Mouse (Mus musculus): ENCODE results near the gene Gm10643.

Gene Gm10643

GRCm38 (mm10) chr8:84065037-84065436 is at the start of gene Gm10643:
Gm10643 (minus strand) TSS chr8:84065137.
- DNase-seq (ENCODE audit: low spot score) = no peak

- DNase-seq (ENCODE audit: low spot score) = no peak
These were observed 41.5 kb upstream of the Gm10643 start for GRCm38 (mm10) chr8:84106216-84107040.

- DNase-seq (ENCODE audit: low spot score) = no peak
These were observed 40.7 kb upstream of the Gm10643 start for GRCm38 (mm10) chr8:84105676-84106075.

- peak; percentile 99 for DNase-seq (ENCODE audit: low spot score)
These were observed 40.0 kb upstream of the Gm10643 start, which contains the start of gene Dcaf15 for GRCm38 (mm10) chr8:84104697-84105609. Dcaf15 (minus strand) TSS chr8:84104768.

GRCm38 (mm10) chr8:84104221-84104620 is 39.3 kb upstream of the Gm10643 start:
- peak; percentile 81 for DNase-seq (ENCODE audit: low spot score)

DNA sequence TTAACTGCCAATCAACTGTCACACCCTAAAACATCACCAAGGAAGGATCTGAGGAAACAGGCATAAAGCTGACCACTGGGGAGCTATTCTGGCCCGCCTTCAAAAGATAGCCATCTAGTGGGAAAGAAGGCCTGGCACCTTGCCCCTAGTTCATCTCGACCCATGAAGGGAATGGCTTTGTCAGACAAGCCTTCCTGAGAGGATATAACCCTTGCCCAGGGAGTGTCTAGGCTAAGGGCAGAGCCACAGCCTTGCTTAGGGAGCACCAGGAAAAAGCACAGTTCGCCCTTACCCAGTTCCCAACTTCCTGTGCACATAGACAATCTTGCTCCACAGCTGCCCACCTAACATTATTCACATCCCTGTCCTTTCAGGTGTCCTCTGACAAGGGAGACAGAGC is 38.7 kb upstream of the Gm10643 start:
- no peak for DNase-seq (ENCODE audit: low spot score)

DNA sequence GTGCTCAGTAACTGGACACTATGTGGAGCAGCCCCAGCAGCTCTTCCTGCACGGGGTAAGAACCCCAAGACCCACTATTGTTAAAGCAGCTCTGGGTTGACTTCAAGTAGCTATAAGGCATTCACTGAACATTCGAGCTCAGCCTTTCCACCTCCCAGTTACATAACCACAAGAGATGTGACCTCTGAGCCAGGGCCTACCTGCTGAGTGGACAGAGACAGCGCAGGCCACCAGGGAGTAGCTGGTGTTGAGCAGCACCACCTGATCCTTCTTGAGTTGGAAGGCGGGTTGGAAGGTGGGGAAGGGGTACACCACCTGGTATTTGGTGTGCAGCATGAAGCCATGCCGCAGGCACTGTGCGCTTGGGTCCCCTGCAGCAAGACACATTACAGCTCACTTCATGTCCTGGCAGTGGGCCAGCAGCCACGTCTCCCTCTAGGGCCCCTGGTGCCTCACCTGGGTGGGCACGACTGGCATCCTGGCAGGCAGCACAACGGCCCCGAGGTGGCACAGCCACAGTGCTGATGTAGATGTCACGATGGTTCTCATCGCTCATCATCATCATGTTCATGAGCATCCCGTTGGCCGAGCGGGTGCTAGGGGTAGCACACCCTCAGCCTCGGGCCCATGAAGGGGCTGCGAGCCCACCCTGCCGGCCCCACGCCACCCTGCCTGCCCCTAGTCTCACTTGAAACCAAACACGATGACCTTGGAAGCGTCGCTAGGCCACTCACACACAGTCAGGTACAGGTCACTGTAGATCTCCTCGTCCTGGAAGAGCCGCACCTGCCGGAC is 36.7 kb upstream of the Gm10643 start:
- DNase-seq (ENCODE audit: low spot score) = no peak

DNA sequence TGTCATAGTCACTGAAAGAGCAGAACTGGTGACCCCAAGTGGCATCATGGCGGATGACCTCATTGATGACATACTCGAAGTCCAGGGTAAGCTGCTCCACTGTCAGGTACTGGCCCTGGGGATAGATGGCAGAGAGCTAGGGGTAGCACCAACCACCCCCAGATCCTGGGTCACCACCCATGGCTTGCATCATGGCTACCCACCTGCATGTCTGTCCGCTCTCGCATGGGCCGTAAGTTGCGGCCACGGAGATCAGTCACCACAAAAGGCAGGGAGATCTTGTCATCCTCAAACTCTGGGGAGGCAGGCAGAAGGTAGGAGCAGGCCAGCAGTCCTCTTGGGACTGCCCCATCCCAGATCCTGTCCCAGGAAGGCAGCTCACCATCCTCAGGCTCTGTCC is 33.4 kb upstream of the Gm10643 start:
- DNase-seq (ENCODE audit: low spot score) = no peak

DNA sequence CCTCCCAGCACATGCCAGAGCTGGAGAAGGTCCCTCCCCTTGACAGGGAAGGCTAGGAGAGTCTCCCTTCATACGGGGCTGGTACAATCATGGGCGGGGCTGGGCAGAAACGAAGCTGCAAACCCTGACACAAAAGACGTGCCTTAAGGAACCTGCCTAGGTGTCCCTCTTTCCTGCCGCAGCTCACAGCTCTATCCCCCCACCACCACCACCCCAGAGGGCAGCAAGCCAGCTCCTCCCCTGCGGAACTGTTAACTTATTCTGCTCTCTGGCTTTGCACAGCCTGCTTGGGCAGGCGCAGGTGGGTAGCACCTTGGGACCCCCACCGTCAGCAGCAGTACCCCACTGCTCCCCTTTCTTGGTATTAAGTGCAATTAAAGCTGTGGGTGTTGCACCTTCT is 31.1 kb upstream of the Gm10643 start:
- DNase-seq (ENCODE audit: low spot score) = no peak

GRCm38 (mm10) chr8:84090585-84090984 is 25.6 kb upstream of the Gm10643 start:
- DNase-seq (ENCODE audit: low spot score) = no peak

DNA sequence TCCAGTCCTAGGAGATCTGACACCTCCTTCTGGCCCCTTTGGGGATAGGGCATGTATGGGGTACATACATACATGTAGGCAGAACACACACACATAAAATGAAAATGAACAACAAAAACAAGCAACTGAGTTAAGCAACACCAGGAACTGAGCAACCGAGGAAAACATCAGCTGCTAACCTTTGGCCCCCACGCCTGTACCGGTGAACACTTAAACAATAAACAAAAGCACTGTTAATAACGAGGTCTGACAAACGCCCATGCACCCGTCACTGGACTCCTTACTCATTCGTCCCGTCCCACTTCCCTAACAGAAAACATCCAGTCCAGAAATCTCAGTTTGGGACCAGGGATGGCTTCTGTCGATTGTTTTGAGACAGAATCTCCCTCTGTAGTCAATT is 24.3 kb upstream of the Gm10643 start:
- DNase-seq (ENCODE audit: low spot score) = no peak

- DNase-seq (ENCODE audit: low spot score) = no peak
These were observed 22.9 kb upstream of the Gm10643 start for GRCm38 (mm10) chr8:84087821-84088220.

DNA sequence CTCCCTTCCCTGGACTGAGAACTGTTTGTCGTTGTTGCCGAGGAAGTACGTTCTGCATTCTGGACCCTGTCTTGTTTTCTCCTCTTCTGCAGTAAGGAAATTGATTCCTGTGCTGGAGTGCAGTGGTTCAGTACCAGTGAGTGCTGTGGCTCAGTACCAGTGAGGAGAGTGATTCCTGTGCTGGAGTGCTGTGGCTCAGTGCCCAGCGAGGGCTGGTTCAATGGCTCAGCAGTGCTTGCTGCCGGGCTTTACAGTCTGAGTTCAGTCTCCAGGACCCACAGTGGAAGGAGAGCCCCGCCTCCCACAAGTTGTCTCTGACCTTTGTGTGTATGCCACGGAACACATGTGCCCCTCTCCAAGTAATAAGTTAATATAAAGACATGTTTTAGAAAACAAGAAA is 22.2 kb upstream of the Gm10643 start:
- no peak for DNase-seq (ENCODE audit: low spot score)

- no peak for DNase-seq (ENCODE audit: low spot score)
These were observed 19.6 kb upstream of the Gm10643 start for GRCm38 (mm10) chr8:84084341-84085115.

GRCm38 (mm10) chr8:84083829-84084241 is 18.9 kb upstream of the Gm10643 start:
- DNase-seq (ENCODE audit: low spot score) = peak; percentile 51

DNA sequence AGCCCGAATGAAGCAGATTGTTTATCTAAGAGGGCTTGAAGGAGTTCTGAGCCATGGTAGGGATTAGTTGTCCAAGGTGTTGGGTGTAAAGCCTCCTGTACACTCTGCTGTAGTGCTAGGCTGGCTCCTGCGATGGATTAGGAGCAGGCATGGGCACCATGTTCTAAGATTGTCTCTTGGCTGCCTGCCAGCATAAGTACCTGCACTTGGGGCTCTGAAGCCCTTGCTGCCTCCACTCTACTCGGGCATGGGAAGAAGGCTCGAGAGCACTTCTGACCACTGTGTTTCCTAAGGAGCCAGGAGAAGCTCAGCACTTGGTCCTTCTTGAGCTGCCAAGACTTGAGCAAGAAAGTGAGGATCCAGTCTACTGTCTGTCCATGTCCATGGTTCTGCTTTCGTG is 14.3 kb upstream of the Gm10643 start:
- no peak for DNase-seq (ENCODE audit: low spot score)

- no peak for DNase-seq (ENCODE audit: low spot score)
These were observed 11.9 kb upstream of the Gm10643 start for GRCm38 (mm10) chr8:84076849-84077248.

- no peak for DNase-seq (ENCODE audit: low spot score)
These were observed 11.5 kb upstream of the Gm10643 start for GRCm38 (mm10) chr8:84076412-84076811.

DNA sequence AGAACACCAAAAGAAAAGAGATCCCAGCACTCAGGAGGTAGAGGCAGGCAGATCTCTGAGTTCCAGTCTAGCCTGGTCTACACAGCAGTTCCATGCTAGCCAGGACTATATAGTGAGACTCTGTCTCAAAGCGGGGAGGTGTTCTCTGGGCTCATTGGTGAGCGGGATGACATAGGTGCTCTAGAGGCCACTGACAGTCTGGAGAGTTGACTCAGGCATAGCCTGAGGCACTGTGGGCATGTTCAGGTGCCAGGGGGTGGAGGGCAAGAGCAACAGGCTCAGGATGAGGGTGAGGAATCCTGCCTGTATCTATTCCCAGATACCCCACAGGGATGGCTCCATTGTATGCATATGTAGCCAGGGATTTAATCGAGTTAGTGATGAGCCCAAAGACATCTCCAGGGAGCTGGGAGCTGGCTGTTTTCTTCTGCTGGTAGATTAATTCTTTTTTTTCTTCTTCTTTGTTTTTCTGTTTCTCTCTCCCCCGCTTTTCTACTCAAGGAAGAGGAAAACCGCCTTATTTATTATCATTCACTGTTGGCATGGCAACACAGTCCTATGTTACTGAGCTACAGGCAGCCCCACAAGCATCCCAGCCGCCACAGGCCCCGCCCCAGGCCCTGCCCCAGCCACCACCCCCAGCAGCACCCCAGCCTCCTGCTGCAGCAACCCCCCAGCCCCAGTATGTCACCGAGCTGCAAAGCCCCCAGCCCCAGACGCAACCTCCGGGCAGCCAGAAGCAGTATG is 8.5 kb upstream of the Gm10643 start:
- DNase-seq (ENCODE audit: low spot score) = no peak

DNA sequence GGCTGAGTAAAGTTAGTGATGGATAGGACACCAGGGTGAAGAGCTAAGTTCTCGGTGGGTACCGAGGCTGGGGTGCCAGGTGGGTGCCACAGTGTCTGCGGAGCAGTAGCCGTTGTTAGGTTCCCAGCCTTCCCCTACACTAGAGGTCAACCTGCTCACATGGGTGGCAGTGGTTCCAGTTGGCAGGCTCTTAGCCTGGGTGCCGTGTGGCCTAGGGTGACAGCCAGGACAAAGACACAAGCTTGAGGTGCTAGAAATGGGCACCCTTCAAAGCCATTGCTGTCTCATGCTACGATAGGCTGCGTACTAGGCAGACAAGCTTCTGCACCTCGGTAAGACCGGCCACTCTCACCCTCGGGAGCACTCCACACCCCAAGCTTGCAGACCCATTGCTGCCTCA is 7.4 kb upstream of the Gm10643 start:
- no peak for DNase-seq (ENCODE audit: low spot score)

DNA sequence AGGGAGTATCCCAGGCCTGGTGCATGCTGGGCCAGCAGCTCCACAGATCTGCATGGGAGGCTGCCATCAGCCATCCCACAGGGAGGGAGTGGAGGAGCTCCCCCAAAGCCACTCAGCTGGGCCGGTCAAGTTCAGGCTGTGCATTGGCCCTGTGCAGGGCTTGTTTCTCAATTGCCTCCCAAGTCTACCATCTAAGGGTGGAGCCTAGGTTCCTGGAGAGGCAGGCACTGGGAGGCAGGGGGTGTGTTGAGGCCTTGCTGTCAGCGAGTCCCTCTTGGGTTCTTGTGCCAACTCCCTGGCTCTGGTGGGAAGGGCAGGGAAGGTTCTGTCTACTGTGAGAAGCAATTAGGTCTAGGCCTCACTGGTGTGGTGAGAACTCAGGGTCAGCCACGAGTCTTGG is 7.0 kb upstream of the Gm10643 start:
- no peak for DNase-seq (ENCODE audit: low spot score)
